9 mouse cellular contexts compared by ENCODE assay signal in genomic region chr11:6923917-6924316, GRCm38 (mm10).
DNase-seq lines count a peak whose midpoint lies in the region; ATAC-seq lines count a peak whose summit lies in the region.
"Had no signal": no experiment of that assay in that cellular context is flagged by ENCODE, and none has a peak within 500 bp of the region (broad histone marks: within the 10 kb centered on the region; RNA-seq: fewer than 3 reads in every experiment).

No protein-coding gene starts in this region.

- peak overlapping the region; percentile 45 for H3K4me2 ChIP-seq in kidney, embryonic 15.5 days
- peak overlapping the region; percentile 26 for H3K4me2 ChIP-seq in intestine, embryonic 14.5 days (ENCODE audit: low read length)

- H3K27me3 ChIP-seq in kidney, embryonic 15.5 days, result no peaks in the 10 kb centered on the region
- no peaks in the 10 kb centered on the region for H3K27me3 ChIP-seq in intestine, embryonic 14.5 days (replicated peaks; ENCODE audit: control insufficient read depth, insufficient read depth, low read length)

- H3K4me3 ChIP-seq in kidney, embryonic 15.5 days (replicated peaks), result 0 out of 2 replicates have a peak overlapping the region, but pooled peaks have one; percentile 9
- H3K4me3 ChIP-seq in intestine, embryonic 14.5 days (ENCODE audit: low read depth, low read length), result no peak overlapping the region

- WGBS in kidney, embryonic 15.5 days, result 8% methylated on average over 6 of the region's 6 CpGs
- WGBS in intestine, embryonic 14.5 days, result 11% methylated on average over 6 of the region's 6 CpGs

- DNase-seq in kidney, postnatal 36 days, result no peak
- DNase-seq in embryo, embryonic 11 days, result peak; percentile 67
- peak; percentile 69 for DNase-seq in intestine, embryonic 14.5 days (ENCODE audit: low spot score)
- peak; percentile 6 for DNase-seq in lung, postnatal 36 days
- DNase-seq in layer of hippocampus, adult 18-20 months (ENCODE audit: low spot score in 2 of 2), result no peak
- DNase-seq in urinary bladder, postnatal 14 days (ENCODE audit: low spot score), result no peak
- no peak for DNase-seq in urinary bladder, postnatal 25 days (ENCODE audit: low spot score)
- DNase-seq: gastrocnemius, postnatal 10 days had no signal

- H3K36me3 ChIP-seq in kidney, embryonic 15.5 days, result no peaks in the 10 kb centered on the region
- H3K36me3 ChIP-seq in intestine, embryonic 14.5 days (ENCODE audit: control insufficient read depth, insufficient read depth, low read length), result no peaks in the 10 kb centered on the region

- no peak overlapping the region for H3K27ac ChIP-seq in kidney, embryonic 15.5 days
- peak overlapping the region; percentile 34 for H3K27ac ChIP-seq in intestine, embryonic 14.5 days (ENCODE audit: low read depth)

- H3K4me1 ChIP-seq in kidney, embryonic 15.5 days, result peaks cover 14% of the 10 kb centered on the region
- peaks cover 7% of the 10 kb centered on the region for H3K4me1 ChIP-seq in intestine, embryonic 14.5 days (replicated peaks; ENCODE audit: control insufficient read depth, insufficient read depth, low read length)

- no peaks in the 10 kb centered on the region for H3K9me3 ChIP-seq in kidney, embryonic 15.5 days (replicated peaks)
- no peaks in the 10 kb centered on the region for H3K9me3 ChIP-seq in intestine, embryonic 14.5 days (ENCODE audit: control insufficient read depth, low read length)

- ATAC-seq in kidney, embryonic 15.5 days (replicated peaks; ENCODE audit: low FRiP score), result peak; percentile 74
- peak; percentile 76 for ATAC-seq in intestine, embryonic 14.5 days (replicated peaks; ENCODE audit: low FRiP score, low TSS enrichment, low read depth)

- H3K9ac ChIP-seq in kidney, embryonic 15.5 days, result no peak overlapping the region
- H3K9ac ChIP-seq in intestine, embryonic 14.5 days (ENCODE audit: low read length), result no peak overlapping the region

Comparison
In these comparisons a context has a peak if more than half of its experiments do, and no peak if none do; other contexts are left out.
1. DNase-seq: peak in embryo, embryonic 11 days (single experiment), intestine, embryonic 14.5 days (single experiment) and lung, postnatal 36 days (single experiment); none in kidney, postnatal 36 days (0 of 2), layer of hippocampus, adult 18-20 months (0 of 2), urinary bladder, postnatal 14 days (single experiment) and urinary bladder, postnatal 25 days (single experiment).